Mouse (Mus musculus): ENCODE results near the gene Ccl11. TPM values are rescaled to one million over a fixed set of nuclear protein-coding genes. Genes with fewer than 3 reads are reported as not detected.

Ccl11 gene
- polyA plus RNA-seq (2017; shearing (Covaris generic)) = not detected

GRCm38 (mm10) chr11:82057646-82058045 lies at the start of gene Ccl11:
TSS of gene Ccl11 (plus strand) at chr11:82057823.

GRCm38 (mm10) chr11:82035356-82035755 lies 22.3 kb upstream of the Ccl11 start, which contains the start of gene Ccl2:
TSS of gene Ccl2 (plus strand) at chr11:82035571.

GRCm38 (mm10) chr11:82038535-82038934 lies 19.1 kb upstream of the Ccl11 start, which contains the start of gene Gm17268:
TSS of gene Gm17268 (minus strand) at chr11:82038562.

GRCm38 (mm10) chr11:82045471-82045870 lies 12.2 kb upstream of the Ccl11 start, which contains the start of gene Ccl7:
TSS of gene Ccl7 (plus strand) at chr11:82045712.

GRCm38 (mm10) chr11:82101529-82101928 lies 43.9 kb downstream of the Ccl11 start, which contains the start of gene Ccl12:
TSS of gene Ccl12 (plus strand) at chr11:82101845.

Other genes starting within 250 kb of the Ccl11 start
- gene 5530401A14Rik, start 197.2 kb upstream of the Ccl11 start, polyA plus RNA-seq (2017; shearing (Covaris generic)) = 0.07 TPM
- gene Asic2, start 89.4 kb upstream of the Ccl11 start, polyA plus RNA-seq (2017; shearing (Covaris generic)) = not detected
- gene Ccl2, start 22.3 kb upstream of the Ccl11 start, polyA plus RNA-seq (2017; shearing (Covaris generic)) = not detected
- gene Gm17268, start 19.3 kb upstream of the Ccl11 start, polyA plus RNA-seq (2017; shearing (Covaris generic)) = not detected
- not detected for gene Ccl7, start 12.1 kb upstream of the Ccl11 start, polyA plus RNA-seq (2017; shearing (Covaris generic))
- gene Ccl12, start 44.0 kb downstream of the Ccl11 start, polyA plus RNA-seq (2017; shearing (Covaris generic)) = not detected
- not detected for gene Ccl8, start 57.4 kb downstream of the Ccl11 start, polyA plus RNA-seq (2017; shearing (Covaris generic))
- gene Ccl1, start 247.9 kb downstream of the Ccl11 start, polyA plus RNA-seq (2017; shearing (Covaris generic)) = 11.4 TPM